Mouse (Mus musculus): Measurements from ENCODE around the gene Strn3. TPM values are rescaled to one million over a fixed set of nuclear protein-coding genes. Genes with fewer than 3 reads are reported as not detected.

The Strn3 gene
- polyA plus RNA-seq, 1 experiment from 2014 or later = 49.7 TPM

Other genes with a start within 250 kb of the Strn3 start
- 1.3 and 1.5 TPM in 2 replicates for gene Coch, start 98.6 kb downstream of the Strn3 start, polyA plus RNA-seq (2014; fragmentation: Nextera tagmentation; extraction: Ambion mirVana)
- gene Ap4s1, start 864 bp downstream of the Strn3 start, polyA plus RNA-seq (2014; fragmentation: Nextera tagmentation; extraction: Ambion mirVana) = 37.8 and 38.5 TPM in 2 replicates
- 40.0 and 43.1 TPM in 2 replicates for gene Hectd1, start 137.6 kb upstream of the Strn3 start, polyA plus RNA-seq (2014; fragmentation: Nextera tagmentation; extraction: Ambion mirVana)

Data from limb, embryonic 11.5 days (tissue).